Mouse (Mus musculus) spleen, postnatal 4 days (tissue): ENCODE results near the gene Maz.

ENCODE experiments used
- DNase-seq, 2 experiments: peaks; one replicate each; pipeline ENCODE4 v3.0.0; 2022; ENCODE audit warnings: low spot score in 2 of 2

Maz gene

DNA sequence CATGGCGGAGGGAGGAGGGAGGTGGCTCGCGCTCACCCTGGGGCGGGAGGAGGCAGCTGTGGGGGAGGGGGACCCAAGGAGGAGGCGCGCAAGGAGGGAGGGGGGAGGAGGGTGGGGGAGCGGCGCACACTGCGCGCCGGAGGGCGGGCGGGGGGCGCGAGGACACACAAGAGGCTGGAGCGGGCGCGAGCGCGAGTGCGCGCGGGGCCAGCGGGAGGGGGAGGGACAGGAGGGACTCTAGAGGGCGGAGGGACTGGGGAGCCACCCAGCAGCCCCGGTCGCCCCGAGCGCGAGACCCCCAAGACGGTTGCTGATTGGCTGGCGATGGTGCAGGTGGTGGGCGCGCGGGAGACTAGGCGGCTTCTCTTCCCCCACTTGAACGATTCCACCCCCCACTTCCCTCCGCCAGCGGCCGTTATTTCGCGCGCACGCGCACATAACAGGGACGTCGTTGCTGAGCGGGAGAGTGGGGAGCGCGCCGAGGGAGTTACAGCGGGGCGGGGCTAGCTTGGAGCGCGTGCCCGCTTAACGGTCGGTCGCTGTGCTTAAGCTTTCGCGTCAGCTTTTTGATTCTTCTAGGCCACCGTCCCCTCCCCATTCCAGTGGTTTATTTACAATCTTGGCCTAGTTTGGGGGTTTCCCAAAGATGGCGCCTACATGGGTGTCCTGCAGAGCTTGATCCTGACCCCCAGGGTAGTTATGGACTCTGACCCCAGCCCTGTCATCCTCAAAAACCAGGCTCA, at the start of gene Maz:
Gene Maz, minus strand, starts transcription at position 54 of the 743 bp plus-strand sequence.
- DNase-seq: peak; percentile 99

DNA sequence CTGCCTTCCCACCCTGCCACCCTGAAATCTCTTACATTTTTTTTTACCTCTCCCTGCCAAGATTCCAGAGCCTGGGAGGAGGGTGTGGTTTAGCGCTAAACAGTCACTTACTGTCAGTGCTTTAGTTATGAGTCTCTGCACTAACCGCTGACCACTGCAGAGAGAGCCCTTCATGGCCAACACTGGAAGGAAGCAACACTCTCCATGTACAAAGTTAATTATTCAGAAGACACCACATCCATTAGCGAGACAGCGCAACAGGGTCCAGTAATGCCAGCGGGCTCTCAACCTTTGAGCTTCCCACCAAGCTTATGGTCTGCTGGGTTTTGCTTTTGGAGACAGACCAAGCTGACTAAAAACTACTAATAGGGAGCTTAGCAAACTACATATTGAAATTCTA, 49.4 kb upstream of the Maz start:
- no peak for DNase-seq

DNA sequence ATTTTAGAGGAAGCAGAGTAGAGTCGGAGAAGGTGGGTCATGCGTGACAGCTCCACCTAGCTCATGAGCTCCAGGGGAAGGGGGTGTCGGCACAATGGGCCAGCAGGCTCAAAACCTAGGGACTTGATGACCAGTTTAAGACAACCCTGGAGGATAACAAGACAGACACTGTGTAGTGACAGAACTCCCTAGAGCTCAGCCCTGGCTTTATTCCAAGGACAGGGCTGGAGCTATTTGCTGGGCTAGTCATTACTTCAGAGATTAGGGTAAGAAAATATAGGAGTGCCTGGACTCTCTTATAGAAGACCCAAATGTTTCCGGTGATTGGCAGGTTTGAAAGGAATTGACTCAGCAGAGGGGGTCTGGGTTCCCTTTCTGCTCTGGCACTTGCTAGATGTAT, 46.4 kb upstream of the Maz start:
- no peak for DNase-seq

DNA sequence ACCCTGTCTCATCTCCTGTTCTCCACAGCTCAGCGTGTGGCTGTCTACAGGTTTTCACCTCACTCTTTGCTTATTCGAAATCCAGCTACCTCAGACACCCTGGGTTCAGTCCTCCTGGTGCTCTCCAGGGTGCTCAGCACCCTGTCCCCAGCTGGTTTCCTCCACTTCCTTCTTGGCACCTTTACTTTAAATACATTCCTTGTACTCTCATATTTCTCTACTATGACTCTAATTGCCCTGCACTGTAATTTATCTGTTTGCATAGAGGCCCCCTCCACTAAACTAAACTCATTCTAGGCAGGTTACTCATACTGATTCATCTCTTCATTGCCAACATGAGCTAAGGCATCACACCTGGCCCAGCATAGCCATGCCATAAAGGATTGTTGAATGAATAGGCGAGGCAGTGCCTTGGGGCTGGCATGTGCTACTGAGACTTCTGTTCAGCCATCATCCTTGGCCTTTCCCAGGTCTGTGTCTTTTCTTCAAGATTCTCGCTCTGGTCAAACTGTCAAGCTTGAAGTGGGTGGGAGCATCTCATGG, 44.1 kb upstream of the Maz start:
- no peak for DNase-seq

DNA sequence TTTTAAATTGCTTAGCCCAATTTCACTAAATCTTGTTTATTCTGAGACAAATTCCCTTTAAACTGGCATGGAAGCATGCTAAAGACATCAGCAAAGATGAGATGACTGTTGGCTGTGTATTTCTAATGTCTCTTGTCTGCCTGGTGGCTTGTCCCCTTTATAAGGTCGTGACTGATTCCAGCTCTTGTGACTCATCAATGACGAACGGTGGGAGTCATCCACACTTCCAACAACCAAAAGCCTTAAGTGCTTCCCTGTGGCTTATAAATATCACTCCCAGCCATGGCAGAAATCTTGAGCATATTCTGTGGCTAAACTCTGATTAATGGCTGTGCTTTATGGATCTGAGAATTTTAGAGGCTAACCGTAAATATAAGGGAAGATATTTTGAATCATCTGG, 39.5 kb upstream of the Maz start:
- DNase-seq: no peak

DNA sequence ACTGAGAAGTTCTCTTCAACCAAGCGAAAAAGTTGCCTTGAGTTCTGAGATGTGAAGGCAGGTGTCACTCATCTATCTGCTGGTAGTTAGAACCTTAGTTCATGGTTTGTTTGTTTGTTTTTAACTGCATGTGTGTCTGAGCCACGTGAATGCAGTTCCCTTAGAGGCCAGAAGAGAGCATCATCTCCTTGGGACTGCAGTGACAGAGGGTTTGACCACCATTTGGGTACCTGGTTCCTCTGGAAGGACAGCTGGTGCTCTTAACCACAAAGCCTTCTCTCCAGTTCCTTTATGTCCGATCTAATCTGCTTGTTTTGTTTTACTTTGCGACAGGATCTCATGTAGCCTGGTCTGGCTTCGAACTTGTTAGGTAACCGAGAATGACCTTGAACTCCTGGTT, 38.7 kb upstream of the Maz start:
- no peak for DNase-seq

DNA sequence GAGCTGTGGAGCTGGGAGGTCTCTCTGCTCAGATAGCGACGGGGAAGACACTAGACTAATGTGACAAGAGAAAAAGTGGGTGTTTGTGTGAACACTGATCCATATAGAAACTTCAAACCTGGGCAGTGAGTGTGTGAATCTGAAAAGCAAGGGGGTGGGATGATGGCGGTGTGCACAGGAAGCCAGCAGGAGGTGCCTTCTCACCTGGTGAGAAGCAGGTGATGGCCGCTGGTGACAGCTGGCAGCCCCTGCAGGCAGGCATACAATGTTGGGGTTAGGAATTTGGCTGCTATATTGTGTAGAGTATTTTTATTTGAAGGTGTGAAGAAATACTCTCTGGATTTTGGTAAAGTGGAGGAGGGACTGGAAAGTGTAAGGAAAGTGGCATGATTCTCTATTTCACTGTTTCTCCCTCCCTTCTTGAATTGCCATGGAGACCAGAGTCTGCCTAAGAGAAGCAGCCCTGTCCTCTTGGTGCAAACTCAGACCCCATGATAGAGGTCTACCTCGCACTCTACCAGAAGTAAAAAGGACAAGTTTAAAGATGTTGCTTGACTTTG, 28.3 kb upstream of the Maz start:
- no peak for DNase-seq

DNA sequence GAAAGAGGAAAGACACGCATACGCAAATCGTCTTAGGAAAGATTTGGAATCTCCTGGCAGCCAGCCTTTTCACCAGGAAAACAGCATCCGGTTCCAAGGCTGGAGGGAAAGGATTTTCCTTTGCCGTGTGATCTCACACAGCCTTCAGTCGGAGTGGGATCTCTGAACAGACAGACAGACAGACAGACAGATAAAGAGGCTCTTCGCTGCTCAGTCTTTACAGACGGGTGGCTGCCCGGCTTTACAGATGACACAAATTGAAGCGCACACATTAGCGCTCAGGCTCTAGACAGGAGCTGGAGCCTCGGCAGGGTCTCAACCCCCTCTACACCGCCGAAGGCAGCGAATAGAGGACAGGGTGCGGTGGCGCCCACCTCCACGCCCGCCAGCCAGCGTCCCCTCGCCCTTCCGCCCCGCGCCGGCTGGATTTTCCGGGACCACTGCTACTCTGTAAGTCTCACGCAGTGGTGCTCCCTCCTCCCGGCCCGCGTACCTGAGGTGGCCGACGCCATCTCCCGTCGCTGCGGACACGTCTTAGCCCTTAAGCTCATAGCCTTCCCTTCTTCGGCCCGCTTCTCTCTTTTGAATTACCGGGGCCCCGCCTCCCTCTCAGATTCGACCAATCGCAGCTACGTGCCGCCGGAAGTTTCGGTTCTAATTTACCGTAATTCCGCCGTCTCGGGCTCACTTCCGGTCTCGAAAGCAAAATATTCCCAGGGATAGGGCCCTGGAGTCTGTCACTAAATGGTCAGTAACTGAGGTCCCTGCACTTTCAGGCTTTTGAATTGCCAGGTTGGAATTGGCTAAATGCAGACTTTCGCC, 15.2 kb upstream of the Maz start, which contains the start of gene Kif22:
Gene Kif22, minus strand, starts transcription at position 621 of the 822 bp plus-strand sequence.
- peak; percentile 93 to 96 for DNase-seq

DNA sequence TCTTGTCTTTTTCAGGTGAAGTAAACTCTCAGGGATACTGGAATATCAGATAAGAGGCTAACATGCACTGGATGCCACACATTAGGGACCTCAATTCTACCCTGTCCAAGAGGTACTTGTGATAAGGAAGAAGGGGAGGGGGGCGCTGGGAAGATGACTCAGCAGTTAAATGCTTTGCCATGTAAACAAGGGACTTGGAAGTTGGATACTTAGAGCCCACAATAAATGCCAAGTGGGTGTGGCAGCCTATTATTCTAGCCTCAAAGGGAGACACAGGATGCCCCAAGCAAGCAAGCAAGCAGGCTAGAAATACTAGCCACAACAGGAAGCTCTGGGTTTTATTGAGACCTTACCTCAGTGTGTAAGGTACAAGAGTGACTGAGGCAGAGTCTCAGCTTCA, 4.4 kb upstream of the Maz start:
- no peak for DNase-seq

DNA sequence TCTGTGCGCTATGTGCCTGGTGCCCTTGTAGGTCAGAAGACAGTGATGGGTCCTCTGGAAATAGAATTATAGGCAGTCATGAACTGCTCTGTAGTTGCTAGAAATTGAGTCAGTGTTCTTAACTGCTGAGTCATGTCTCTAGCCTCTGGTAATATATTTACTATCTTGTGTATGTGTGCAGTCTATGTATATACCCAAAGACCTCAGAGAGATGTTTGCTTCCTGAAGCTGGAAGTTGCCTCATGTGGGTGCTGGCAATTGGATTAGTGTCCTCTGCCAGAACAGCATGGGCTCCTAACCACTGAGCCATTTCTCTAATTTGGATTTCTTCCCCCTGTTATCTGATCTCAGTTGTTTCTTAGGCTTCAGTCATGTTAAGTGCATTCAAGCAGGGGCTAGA, 3.3 kb upstream of the Maz start:
- DNase-seq: no peak

DNA sequence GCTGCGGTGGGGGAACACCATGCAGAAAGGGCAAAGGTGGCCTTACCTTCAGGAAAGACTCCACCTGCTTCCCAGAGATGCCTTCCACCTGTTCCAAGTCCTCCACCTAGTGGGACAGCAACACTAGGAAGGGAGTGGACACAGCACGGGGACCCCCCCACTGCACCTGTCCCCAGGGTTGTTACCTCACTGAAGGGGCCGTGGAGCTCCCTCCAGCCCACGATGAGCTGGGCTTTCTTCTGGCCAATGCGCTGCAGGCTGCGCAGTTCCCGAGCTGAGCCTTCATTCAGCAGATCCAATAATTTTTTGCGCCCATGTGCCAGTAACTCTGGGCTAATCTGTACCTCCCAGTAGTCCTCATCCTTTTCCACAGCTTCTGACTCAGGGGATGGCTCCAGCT, 1.0 kb upstream of the Maz start:
- DNase-seq: no peak

DNA sequence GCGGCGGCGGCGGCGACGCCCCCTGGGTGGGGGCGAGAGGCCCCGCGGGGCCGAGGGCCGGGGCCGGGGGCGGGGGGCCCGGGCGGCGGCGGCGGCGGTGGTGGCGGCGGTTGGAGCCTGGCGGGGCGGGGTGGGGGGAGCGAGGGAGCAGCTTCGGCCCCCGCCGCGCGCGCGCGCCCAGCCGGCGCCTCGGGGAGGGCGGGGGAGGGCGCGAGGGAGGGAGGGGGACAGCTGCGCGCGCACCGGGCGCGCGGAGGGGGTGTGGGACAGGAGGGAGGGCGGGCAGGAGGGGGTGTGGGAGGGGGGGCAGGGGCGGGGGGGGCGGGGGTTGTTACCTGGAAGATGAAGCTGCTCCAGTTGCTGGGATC, 237 bp downstream of the Maz start:
- peak; percentile 82 to 94 for DNase-seq

DNA sequence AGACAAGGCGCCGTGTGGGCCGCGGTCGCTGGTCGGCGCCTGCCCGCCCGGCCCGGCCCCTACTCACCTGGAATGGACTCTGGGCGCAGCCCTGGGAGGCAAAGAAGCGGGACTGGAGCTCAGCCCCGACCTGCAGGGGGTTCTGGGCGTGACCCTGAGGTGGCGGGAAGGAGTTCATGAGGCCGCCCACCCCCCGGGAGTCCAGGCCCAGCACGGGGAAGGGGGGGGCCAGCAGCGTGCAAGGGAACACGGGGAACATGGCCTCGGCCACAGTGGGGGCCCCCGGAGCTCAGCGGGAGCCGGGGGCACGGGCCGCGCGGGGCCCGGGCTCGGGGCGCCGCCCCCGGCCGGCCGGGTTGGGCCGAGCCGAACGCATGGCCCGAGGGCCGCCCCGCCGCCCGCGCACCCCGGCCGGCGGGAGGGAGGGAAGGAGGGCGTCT, 656 bp downstream of the Maz start:
- DNase-seq: peak; percentile 75 to 88

DNA sequence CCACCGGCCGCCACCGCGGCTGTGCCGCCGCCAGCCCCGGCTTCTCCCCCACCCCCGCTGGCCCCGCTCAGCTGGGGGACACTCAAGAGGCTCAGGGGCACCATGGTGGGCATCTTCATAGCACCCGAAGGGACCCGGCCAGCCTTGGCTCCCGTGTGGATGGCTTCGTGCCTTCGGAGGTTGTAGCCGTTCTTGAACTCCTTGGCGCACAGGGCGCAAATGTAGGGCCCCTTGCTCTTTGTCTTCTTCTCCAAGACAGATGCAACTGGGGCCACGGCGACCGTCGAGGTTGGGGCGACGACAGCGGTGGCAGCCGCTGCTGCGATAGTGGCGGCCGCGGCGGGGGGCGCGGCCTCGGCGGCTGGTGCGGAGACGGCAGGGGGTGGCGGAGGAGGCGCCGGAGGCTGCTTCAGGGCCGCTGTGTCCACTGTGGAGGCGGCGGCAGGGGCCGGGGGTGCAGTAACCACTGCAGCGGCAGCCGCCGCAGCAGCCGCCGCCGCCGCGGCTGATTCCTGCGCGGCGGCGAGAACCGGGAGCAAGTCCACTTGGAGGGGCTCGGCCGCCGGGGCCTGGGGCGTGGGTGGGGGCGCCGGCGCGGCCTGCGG, 1.2 kb downstream of the Maz start:
- peak; percentile 63 to 89 for DNase-seq

DNA sequence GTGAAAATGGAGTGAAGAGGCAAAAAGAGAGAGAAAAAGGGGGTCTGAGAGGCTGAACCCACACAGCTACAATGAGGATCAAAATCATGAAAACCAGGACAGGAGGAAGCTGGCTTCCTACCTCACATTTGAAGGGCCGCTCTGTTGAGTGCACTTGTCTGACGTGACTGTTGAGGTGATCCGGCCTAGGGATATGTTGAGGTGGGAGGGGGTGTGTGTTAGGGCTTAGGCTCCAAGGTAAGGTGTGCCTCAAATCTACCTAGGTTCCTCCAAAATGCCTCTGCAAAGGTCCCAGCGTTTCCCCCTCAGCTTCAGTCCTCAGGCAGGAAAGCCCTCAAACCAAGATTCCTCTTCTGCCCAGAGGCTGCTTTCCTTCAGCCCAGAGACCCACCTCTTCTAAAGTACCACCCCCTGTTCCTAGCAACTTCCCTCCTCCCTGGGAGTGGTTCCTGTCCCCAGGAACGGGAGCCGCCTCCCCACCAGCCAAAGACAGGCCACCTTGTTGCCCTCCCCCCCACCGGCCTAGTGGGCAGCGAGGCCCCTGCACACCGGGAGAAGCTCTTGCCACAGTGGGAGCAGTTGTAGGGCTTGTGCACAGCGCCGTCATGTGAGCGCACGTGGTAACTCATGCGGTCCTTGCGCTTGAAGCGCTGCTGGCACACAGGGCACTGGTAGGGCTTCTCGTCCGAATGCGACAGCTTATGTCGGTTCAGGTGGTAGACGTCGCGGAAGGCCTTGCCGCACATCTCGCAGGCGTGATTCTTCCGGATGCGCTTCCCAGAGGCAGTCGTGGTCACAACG, 1.9 kb downstream of the Maz start:
- peak in 1 of 2 experiments; percentile 79 for DNase-seq

DNA sequence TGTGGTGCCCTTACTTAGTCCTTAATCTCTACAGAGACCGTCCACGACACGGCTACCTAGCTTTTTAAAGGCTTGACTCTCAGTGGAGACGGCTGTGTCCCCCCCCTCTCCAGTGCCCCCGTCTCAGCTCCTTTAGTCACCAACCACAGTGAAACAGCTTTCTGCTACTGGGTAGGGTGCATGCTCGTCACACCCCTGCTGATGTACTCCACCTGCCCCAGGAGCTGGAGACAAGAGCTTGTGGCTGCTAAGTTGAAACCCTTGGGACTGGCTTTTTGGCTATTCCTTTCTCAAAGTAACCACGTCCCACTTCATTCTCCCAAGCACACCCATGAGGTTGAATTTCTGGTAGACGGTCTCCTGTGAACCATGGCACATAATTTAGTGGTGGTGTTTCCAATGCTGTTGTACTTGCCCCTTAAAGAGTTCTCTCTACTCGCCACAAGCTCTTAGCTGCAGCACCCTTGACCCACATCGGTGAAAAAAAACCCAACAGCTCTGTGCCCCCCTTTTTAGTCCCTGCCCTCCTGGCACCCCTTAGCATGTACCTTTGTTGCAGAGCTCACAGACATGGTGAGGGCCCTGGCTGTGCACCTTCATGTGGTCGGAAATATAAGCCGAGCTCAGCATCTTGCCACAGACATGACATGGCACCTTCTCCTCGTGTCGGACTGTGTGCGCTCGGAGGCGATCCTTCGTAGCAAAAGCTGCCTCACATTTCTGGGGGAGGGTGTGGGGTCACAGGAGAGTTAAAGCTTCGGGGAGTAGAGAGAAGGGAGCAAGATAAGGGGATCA, 2.7 kb downstream of the Maz start:
- peak in 1 of 2 experiments; percentile 72 for DNase-seq

DNA sequence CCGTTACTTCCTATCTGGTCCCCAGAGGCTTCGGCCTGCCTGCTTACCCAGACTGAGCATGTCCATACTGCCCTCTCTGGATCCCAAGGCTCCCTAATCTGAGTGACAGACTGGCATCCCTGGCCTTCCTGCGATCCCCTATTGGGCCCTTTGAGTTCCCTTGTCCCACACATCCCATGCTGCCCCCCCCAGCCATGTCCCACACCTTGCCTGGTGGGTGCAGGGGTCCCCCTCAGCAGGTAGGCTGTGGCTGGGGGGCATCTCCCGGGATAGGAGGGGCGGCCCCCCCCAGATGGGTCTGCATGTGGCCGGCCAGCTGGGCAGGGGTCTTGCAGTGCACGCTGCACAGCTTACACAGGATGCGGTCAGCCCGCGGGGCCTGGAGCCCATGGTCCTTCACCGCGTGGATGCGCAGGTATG, 3.6 kb downstream of the Maz start:
- peak in 1 of 2 experiments; percentile 70 for DNase-seq

DNA sequence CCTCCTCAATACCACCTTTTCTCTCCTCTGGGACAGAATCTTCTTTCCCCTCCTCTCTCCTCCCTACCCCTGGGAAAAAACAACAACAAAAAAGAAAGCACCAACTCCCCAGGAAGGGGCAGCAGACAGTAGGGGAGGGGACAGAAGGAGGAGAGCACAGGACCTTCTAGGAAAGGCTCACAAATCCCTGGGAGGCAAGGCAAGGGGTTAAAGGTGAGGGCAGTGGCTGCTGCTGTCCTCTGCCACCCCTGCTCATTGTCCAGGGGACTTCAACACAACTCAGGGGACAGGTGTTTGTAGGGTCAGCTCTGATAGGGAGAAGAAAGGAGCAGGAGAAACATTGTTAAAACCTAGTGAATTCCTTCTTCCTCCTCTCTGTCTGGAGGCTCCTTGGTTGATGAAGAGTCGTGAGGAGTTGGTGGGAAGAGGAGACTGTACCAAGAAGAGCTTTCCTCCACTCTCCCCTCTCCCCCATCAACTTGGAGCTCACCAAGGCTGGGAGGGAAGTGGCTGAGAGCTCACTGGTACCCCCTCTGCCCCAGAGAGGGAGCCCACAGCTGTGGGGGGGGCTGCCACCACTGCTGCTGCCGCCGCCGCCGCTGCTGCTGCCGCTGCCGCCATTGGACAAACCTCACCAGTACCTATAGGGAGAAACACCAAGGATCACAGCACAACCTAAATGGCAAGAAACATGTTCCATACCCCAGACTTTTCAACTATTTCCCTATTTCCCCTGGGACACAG, 4.1 kb downstream of the Maz start:
- peak in 1 of 2 experiments; percentile 63 for DNase-seq
